Mouse (Mus musculus) heart, embryonic 11.5 days (tissue): ENCODE results near the gene Nccrp1. TPM values are rescaled to one million over a fixed set of nuclear protein-coding genes. Genes with fewer than 3 reads are reported as not detected.

ENCODE experiments used
- ATAC-seq: fragments of 200-750 bp; cut with Nextera tagmentation; replicated peaks from 2 replicates; pipeline ENCODE4 v1.8.0; 2017; ENCODE audit warnings: moderate library complexity; ENCODE audit not compliant: insufficient number of reproducible peaks, low FRiP score, low TSS enrichment
- H3K27ac ChIP-seq: fragments of 300-500 bp; sonication (generic); 2 replicates; pipeline ENCODE4 v1.5.1; 2014; ENCODE audit warnings: mild to moderate bottlenecking, low read depth, low read length
- H3K27me3 ChIP-seq: fragments of 300-500 bp; sonication (generic); 2 replicates; pipeline ENCODE4 v1.6.1; 2014; ENCODE audit warnings: mild to moderate bottlenecking, low read length, mixed read lengths; ENCODE audit not compliant: control insufficient read depth, insufficient read depth
- H3K36me3 ChIP-seq: fragments of 300-500 bp; sonication (generic); 2 replicates; pipeline ENCODE4 v1.6.1; 2014; ENCODE audit warnings: mild to moderate bottlenecking, low read length, moderate library complexity, mixed read lengths; ENCODE audit not compliant: control insufficient read depth, insufficient read depth
- H3K4me1 ChIP-seq: fragments of 300-500 bp; sonication (generic); 2 replicates; pipeline ENCODE4 v1.6.1; 2014; ENCODE audit warnings: low read length; ENCODE audit not compliant: control insufficient read depth, insufficient read depth
- H3K4me2 ChIP-seq: fragments of 300-500 bp; sonication (generic); 2 replicates; pipeline ENCODE4 v1.6.1; 2014; ENCODE audit warnings: mild to moderate bottlenecking, moderate library complexity
- H3K4me3 ChIP-seq: fragments of 300-500 bp; sonication (generic); 2 replicates; pipeline ENCODE4 v1.5.1; 2014; ENCODE audit warnings: low read depth, low read length
- H3K9ac ChIP-seq: fragments of 300-500 bp; sonication (generic); 2 replicates; pipeline ENCODE4 v1.6.1; 2014; ENCODE audit warnings: mild to moderate bottlenecking, low read depth, low read length, moderate library complexity
- H3K9me3 ChIP-seq: fragments of 300-500 bp; sonication (generic); replicated peaks from 2 replicates; pipeline ENCODE4 v1.6.1; 2016; ENCODE audit warnings: low read length; ENCODE audit not compliant: control insufficient read depth
- WGBS: fragments of 180-500 bp; shearing (Covaris S2); extraction: QIAGEN DNeasy Blood & Tissue Kit; methylation state at CpG from one replicate; pipeline ENCODE4 v1.1.7; 2014; ENCODE audit not compliant: insufficient replicate concordance; 5-methylcytosine and 5-hydroxymethylcytosine counted together
- polyA plus RNA-seq: library from polyadenylated mRNA; unstranded; fragments of >200 nt; fragmentation: Nextera tagmentation; extraction: Ambion mirVana; gene quantifications from 2 replicates; pipeline ENCODE4 v1.2.1, GENCODE M21; 2014

The Nccrp1 gene
- polyA plus RNA-seq, 1 experiment from 2014 or later: not detected

DNA sequence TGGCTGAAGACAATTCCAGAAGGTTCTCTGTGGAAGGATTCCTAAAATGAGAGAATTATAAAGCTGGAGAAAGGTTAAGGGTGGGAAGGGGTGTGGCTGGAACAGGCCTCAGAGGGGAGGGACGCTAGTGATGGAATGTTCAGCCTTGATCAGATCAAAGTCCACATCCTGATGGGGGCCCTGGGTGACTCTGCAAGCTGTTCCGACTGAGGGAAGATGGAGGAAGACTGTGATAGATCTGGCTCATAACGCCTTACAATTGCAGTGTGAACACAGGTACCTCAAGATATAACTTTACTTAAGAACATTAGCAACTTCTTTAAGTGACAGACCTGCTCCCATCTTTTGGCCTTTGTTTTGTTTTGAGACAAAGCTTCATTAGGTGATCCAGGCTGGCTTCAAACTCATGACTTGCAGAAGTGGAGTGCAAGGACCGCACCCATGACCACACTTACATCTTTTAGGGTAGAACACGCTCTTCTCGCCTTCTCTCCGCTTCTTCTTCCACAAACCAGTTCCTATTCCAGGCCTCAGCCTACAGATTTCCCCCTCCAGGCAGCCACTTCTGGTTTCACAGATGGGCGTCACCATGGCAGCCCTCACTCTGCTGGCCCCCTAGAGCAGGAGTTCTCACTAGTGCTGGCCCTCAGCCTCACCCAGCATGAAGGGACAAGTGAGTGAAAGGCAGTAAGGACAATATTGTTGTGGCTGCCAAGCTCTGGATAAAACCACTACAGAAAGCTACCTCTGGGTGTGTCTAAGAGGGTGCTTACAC is 36.7 kb upstream of the Nccrp1 start:
- no peak overlapping the region for H3K9ac ChIP-seq
- H3K27ac ChIP-seq: peak overlapping the region; percentile 18; the same call in 1 of the 2 replicates
- H3K4me2 ChIP-seq: no peak overlapping the region
- no peaks in the 10 kb centered on the region for H3K36me3 ChIP-seq
- no peaks in the 10 kb centered on the region for H3K9me3 ChIP-seq
- no peaks in the 10 kb centered on the region for H3K27me3 ChIP-seq
- no peak overlapping the region for H3K4me3 ChIP-seq
- no peak for ATAC-seq
- WGBS: 66% methylated on average over 8 of the region's 8 CpGs
- peaks cover 68% of the 10 kb centered on the region for H3K4me1 ChIP-seq

DNA sequence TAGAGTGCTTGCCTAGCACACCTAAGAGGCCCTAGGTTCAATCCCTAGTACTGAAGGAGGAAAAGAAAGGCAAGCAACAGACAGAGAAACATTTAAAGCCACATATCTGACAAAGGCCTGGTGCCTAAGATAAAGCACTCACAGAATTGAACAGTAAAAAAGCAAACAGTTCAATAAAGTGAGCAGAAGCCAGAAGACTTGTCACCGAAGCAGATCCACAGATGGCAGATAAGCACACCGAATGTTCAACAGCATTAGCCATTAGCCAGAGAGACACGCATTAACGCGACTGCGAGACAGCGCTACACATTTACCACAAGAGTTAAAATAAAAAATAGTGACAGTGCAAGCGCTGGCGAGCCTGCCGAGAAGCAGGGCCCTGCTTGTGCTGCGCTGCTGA is 35.8 kb upstream of the Nccrp1 start:
- Histone ChIP-seq H3K27me3 (no peaks in the 10 kb centered on the region), H3K36me3 (no peaks in the 10 kb centered on the region), H3K4me1 (peaks cover 70% of the 10 kb centered on the region), H3K4me3 (no peak overlapping the region), H3K4me2 (no peak overlapping the region), H3K9me3 (no peaks in the 10 kb centered on the region), H3K27ac (0 out of 2 replicates have a peak overlapping the region, but pooled peaks have one; percentile 25), H3K9ac (no peak overlapping the region)
- no peak for ATAC-seq
- WGBS: 75% methylated on average over 11 of the region's 11 CpGs

DNA sequence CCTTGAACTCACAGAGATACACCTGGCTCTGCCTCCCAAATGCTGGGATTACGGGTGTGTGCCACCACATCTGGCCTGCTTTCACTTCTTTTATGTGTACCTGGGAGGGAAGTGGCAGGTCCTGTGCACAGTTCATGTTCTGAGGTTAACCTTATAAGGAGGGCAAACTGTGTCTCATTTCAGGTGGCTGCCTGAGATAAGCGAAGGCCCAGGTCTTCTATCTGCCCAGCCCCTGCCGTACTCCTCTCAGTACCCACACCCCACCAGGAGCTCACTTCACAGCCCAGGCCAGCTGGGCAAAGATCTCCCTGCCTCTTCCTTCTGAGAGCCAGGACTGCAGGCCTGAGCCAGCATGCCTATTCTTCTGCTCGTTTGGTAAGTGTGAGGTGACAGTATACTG is 34.7 kb upstream of the Nccrp1 start:
- no peak for ATAC-seq
- no peak overlapping the region for H3K4me2 ChIP-seq
- peaks cover 70% of the 10 kb centered on the region for H3K4me1 ChIP-seq
- no peaks in the 10 kb centered on the region for H3K9me3 ChIP-seq
- H3K27me3 ChIP-seq: no peaks in the 10 kb centered on the region
- no peaks in the 10 kb centered on the region for H3K36me3 ChIP-seq
- WGBS: 77% methylated on average over 4 of the region's 4 CpGs
- no peak overlapping the region for H3K4me3 ChIP-seq
- H3K27ac ChIP-seq: no peak overlapping the region
- no peak overlapping the region for H3K9ac ChIP-seq

DNA sequence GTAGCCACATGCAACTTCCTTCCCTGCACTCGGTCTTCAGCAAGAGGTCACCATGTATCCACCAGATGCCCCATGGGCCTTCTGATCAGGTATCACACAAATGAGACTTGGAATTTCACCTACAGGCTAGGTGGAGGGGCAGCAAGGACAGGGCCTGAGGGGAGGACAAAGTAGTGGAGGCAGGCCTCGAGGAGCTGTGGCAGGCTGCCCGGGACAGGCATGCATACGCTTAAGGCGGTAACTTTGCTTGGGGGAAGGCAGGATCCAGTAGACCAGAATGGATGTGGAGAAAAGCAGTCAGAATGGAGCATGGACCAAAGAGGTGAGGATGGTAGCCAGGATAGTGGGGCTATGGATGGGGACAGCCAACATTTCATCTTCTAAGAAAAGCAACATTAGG is 32.8 kb upstream of the Nccrp1 start:
- Histone ChIP-seq H3K27me3 (no peaks in the 10 kb centered on the region), H3K4me1 (peaks cover 64% of the 10 kb centered on the region), H3K4me2 (no peak overlapping the region), H3K9ac (no peak overlapping the region), H3K4me3 (no peak overlapping the region), H3K9me3 (no peaks in the 10 kb centered on the region), H3K36me3 (no peaks in the 10 kb centered on the region), H3K27ac (no peak overlapping the region)
- 81% methylated on average over 5 of the region's 5 CpGs for WGBS
- no peak for ATAC-seq

DNA sequence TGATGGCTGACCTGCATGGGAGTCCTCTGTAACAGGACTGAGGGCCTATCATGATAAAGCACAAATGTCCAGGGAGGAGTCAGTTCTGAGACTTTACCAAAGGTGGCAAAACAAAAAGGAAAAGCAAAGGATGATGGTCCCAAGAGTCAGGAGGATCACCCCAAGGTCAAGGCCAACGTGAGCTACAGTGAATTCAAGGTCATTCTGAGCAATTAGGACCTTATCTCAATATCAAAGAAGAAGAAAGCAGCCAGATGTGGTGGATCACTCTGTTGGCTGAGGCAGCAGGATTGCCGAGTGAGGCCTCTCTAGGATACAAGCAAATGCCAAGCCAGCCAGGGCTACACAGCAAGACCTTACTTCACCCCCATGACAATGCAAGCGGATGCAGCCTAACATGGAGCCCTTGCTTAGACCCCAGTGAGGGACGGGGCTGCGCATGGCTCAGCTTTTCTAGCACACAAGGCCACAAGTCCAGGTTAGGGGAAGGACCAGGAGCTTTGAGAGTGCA is 31.5 kb upstream of the Nccrp1 start:
- H3K4me3 ChIP-seq: no peak overlapping the region
- H3K36me3 ChIP-seq: no peaks in the 10 kb centered on the region
- peak overlapping the region; percentile 76 for H3K27ac ChIP-seq
- no peak overlapping the region for H3K4me2 ChIP-seq
- no peak for ATAC-seq
- no peak overlapping the region for H3K9ac ChIP-seq
- no peaks in the 10 kb centered on the region for H3K27me3 ChIP-seq
- H3K4me1 ChIP-seq: peaks cover 53% of the 10 kb centered on the region
- 59% methylated on average over 5 of the region's 5 CpGs for WGBS
- no peaks in the 10 kb centered on the region for H3K9me3 ChIP-seq

DNA sequence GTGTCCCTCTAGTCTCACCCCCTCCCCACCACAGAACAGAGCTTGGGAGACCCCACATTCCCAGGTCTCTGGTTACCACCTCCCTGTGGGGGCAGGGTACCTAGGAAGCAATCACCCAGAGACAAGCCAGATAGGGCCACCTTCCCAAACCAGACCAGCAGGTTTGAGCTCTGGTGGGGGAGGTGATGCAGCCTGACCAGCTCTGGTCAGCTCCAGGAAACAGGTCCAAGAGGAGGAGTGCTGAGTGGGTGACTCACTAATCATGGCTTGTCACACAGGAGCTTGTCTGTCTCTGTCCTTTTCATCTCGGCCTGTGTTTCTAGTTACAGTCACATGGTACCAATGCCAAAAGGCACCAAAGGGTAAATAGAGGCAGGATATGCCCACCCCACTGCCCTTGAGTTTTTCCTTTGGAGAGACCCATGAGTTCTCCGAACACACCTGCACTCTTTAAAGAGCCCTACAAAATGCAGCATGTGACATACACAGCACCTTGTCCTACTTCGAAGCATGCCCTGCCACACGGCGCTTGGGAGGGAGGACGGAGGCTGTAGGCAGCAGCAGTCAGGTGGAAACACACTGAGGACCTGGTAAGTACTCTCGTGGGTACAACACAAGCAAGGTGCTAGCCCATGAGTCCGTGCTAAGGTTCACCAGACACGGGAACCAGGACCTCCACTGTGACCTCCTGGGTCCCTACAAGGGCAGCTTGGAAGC is 30.9 kb upstream of the Nccrp1 start:
- no peak overlapping the region for H3K4me2 ChIP-seq

DNA sequence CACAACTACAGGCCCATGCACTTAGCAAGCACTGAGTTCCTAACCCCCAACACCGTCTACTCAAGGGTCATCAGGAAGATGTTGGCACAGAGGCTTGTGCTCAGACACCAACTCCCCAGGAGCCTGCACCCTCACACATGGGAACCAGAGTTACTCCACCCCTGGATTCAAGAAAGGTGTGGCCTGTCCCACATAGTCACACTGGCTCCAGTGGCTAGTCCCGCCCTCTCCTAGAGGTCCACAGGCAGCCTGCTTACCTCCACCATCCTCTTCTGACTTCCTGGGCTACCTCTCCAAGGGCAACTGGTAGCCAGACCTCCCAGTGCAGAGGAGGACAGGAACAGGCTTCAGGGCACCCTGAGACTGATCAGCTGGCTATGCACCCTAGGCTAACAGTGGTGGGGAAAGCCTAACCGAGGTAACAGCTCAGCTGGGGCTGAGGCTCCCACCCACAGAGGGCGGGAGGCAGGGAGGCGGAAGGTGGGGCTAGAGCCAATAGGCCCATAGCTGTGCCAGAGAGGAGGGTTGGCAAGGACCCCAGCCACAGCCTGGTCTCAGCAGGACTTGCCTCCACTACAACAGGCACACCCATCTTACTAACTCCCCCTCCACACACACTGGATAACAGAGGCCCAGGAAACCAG is 29.3 kb upstream of the Nccrp1 start:
- WGBS: 69% methylated on average over 5 of the region's 5 CpGs
- ATAC-seq: no peak
- Histone ChIP-seq H3K4me3 (no peak overlapping the region), H3K9ac (no peak overlapping the region), H3K27ac (peak overlapping the region; percentile 76; the same call in 1 of the 2 replicates), H3K27me3 (no peaks in the 10 kb centered on the region), H3K4me2 (no peak overlapping the region), H3K36me3 (no peaks in the 10 kb centered on the region), H3K4me1 (peaks cover 62% of the 10 kb centered on the region), H3K9me3 (no peaks in the 10 kb centered on the region)

More for the DNA sequence above, 30.9 kb upstream of the Nccrp1 start:
- no peaks in the 10 kb centered on the region for H3K27me3 ChIP-seq
- H3K9me3 ChIP-seq: no peaks in the 10 kb centered on the region
- H3K4me1 ChIP-seq: peaks cover 53% of the 10 kb centered on the region
- WGBS: 66% methylated on average over 9 of the region's 9 CpGs
- no peak overlapping the region for H3K4me3 ChIP-seq
- ATAC-seq: 0 out of 2 replicates have a peak, but pooled peaks have one; percentile 28
- H3K9ac ChIP-seq: peak overlapping the region; percentile 35; the same call in 1 of the 2 replicates
- no peaks in the 10 kb centered on the region for H3K36me3 ChIP-seq
- peak overlapping the region; percentile 76 for H3K27ac ChIP-seq

DNA sequence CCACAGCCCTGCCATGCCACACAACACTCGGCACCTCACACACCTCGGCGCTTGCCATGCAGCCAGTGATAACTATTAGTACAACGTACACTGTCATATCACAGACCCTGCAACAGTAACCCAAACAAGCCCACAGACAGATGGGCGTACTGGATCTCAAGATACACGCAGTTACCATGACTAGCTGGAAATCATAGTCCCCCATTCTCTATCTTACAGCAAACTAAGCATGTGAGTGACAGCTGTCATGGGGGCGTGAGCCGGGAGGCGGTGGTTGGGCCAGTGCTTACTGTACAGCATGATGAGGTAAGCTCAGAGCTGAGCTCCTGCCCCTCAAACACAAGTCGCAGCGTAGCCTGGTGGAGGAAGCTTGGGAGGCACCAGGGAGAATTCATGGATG is 28.5 kb upstream of the Nccrp1 start:
- no peak overlapping the region for H3K27ac ChIP-seq
- H3K4me2 ChIP-seq: no peak overlapping the region
- H3K9ac ChIP-seq: no peak overlapping the region
- H3K27me3 ChIP-seq: no peaks in the 10 kb centered on the region
- 85% methylated on average over 11 of the region's 11 CpGs for WGBS
- ATAC-seq: no peak
- peaks cover 70% of the 10 kb centered on the region for H3K4me1 ChIP-seq
- no peak overlapping the region for H3K4me3 ChIP-seq
- H3K9me3 ChIP-seq: no peaks in the 10 kb centered on the region
- H3K36me3 ChIP-seq: no peaks in the 10 kb centered on the region
